Mouse (Mus musculus): ENCODE results near the gene Dohh. TPM values are rescaled to one million over a fixed set of nuclear protein-coding genes. Genes with fewer than 3 reads are reported as not detected.

The Dohh gene
- polyA plus RNA-seq, 1 experiment from 2014 or later, result 55.7 TPM

- ATAC-seq (ENCODE audit: insufficient number of reproducible peaks, low FRiP score, low TSS enrichment, low read depth) (no peak), DNase-seq (ENCODE audit: low spot score) (no peak)
- H3K36me3 ChIP-seq (ENCODE audit: control insufficient read depth, insufficient read depth, low read length), result peaks cover 6% of the 10 kb centered on the region; the same call in 1 of the 2 replicates
- H3K27ac ChIP-seq (replicated peaks; ENCODE audit: low read depth, low read length), result no peak within 1 kb of the TSS; the same call in none of the 2 replicates
- peaks cover 9% of the 10 kb centered on the region; the same call in 1 of the 2 replicates for H3K4me1 ChIP-seq (ENCODE audit: control insufficient read depth, insufficient read depth, low read length)
- peak within 1 kb of the TSS; percentile 40; the same call in 1 of the 2 replicates for H3K9ac ChIP-seq (ENCODE audit: low read length)
- H3K27me3 ChIP-seq (ENCODE audit: control insufficient read depth, insufficient read depth, low read length), result no peaks in the 10 kb centered on the region
- H3K4me3 ChIP-seq (ENCODE audit: low read depth, low read length), result peak within 1 kb of the TSS; percentile 17; the same call in 1 of the 2 replicates
- H3K4me2 ChIP-seq (ENCODE audit: low read depth, severe bottlenecking), result peak within 1 kb of the TSS; percentile 24
- WGBS, result 60% methylated on average over 14 of the region's 14 CpGs
- H3K9me3 ChIP-seq (ENCODE audit: control insufficient read depth, low read length), result no peaks in the 10 kb centered on the region
These were observed 8.6 kb downstream of the Dohh start, which contains the start of gene Smim24 for GRCm38 (mm10) chr10:81392781-81393185. Gene Smim24 (plus strand): TSS chr10:81393051.

GRCm38 (mm10) chr10:81393456-81394063 lies 9.3 kb downstream of the Dohh start:
- DNase-seq (ENCODE audit: low spot score) (no peak), ATAC-seq (ENCODE audit: insufficient number of reproducible peaks, low FRiP score, low TSS enrichment, low read depth) (no peak)
- peaks cover 4% of the 10 kb centered on the region; the same call in 1 of the 2 replicates for H3K36me3 ChIP-seq (ENCODE audit: control insufficient read depth, insufficient read depth, low read length)
- H3K9me3 ChIP-seq (ENCODE audit: control insufficient read depth, low read length), result no peaks in the 10 kb centered on the region
- peak overlapping the region; percentile 17; the same call in 1 of the 2 replicates for H3K4me3 ChIP-seq (ENCODE audit: low read depth, low read length)
- H3K4me1 ChIP-seq (ENCODE audit: control insufficient read depth, insufficient read depth, low read length), result peaks cover 10% of the 10 kb centered on the region; the same call in 1 of the 2 replicates
- 5% methylated on average over 19 of the region's 19 CpGs for WGBS
- no peaks in the 10 kb centered on the region for H3K27me3 ChIP-seq (ENCODE audit: control insufficient read depth, insufficient read depth, low read length)
- H3K27ac ChIP-seq (replicated peaks; ENCODE audit: low read depth, low read length), result no peak overlapping the region; the same call in 1 of the 2 replicates
- H3K9ac ChIP-seq (ENCODE audit: low read length), result peak overlapping the region; percentile 40; the same call in 1 of the 2 replicates
- H3K4me2 ChIP-seq (ENCODE audit: low read depth, severe bottlenecking), result peak overlapping the region; percentile 24

GRCm38 (mm10) chr10:81395127-81395526 lies 10.9 kb downstream of the Dohh start:
- no peak overlapping the region for H3K4me2 ChIP-seq (ENCODE audit: low read depth, severe bottlenecking)
- peaks cover 10% of the 10 kb centered on the region; the same call in 1 of the 2 replicates for H3K4me1 ChIP-seq (ENCODE audit: control insufficient read depth, insufficient read depth, low read length)
- WGBS, result 11% methylated on average over 5 of the region's 5 CpGs
- H3K36me3 ChIP-seq (ENCODE audit: control insufficient read depth, insufficient read depth, low read length), result peaks cover 8% of the 10 kb centered on the region; the same call in 1 of the 2 replicates
- no peak overlapping the region for H3K27ac ChIP-seq (replicated peaks; ENCODE audit: low read depth, low read length)
- no peaks in the 10 kb centered on the region; the same call in 1 of the 2 replicates for H3K27me3 ChIP-seq (ENCODE audit: control insufficient read depth, insufficient read depth, low read length)
- H3K9ac ChIP-seq (ENCODE audit: low read length), result no peak overlapping the region
- ATAC-seq (ENCODE audit: insufficient number of reproducible peaks, low FRiP score, low TSS enrichment, low read depth), result no peak
- no peaks in the 10 kb centered on the region for H3K9me3 ChIP-seq (ENCODE audit: control insufficient read depth, low read length)
- DNase-seq (ENCODE audit: low spot score), result peak; percentile 90
- H3K4me3 ChIP-seq (ENCODE audit: low read depth, low read length), result no peak overlapping the region

GRCm38 (mm10) chr10:81395865-81396264 lies 11.6 kb downstream of the Dohh start:
- Histone ChIP-seq H3K36me3 (ENCODE audit: control insufficient read depth, insufficient read depth, low read length) (peaks cover 11% of the 10 kb centered on the region; the same call in 1 of the 2 replicates), H3K9me3 (ENCODE audit: control insufficient read depth, low read length) (no peaks in the 10 kb centered on the region), H3K4me3 (ENCODE audit: low read depth, low read length) (no peak overlapping the region), H3K9ac (ENCODE audit: low read length) (no peak overlapping the region), H3K4me1 (ENCODE audit: control insufficient read depth, insufficient read depth, low read length) (peaks cover 14% of the 10 kb centered on the region), H3K27me3 (ENCODE audit: control insufficient read depth, insufficient read depth, low read length) (peaks cover 4% of the 10 kb centered on the region; the same call in 1 of the 2 replicates), H3K27ac (replicated peaks; ENCODE audit: low read depth, low read length) (no peak overlapping the region), H3K4me2 (ENCODE audit: low read depth, severe bottlenecking) (no peak overlapping the region)
- ATAC-seq (ENCODE audit: insufficient number of reproducible peaks, low FRiP score, low TSS enrichment, low read depth), result no peak
- WGBS, result 80% methylated on average over 4 of the region's 4 CpGs
- no peak for DNase-seq (ENCODE audit: low spot score)

- ATAC-seq (ENCODE audit: insufficient number of reproducible peaks, low FRiP score, low TSS enrichment, low read depth), result no peak
- Histone ChIP-seq H3K27ac (replicated peaks; ENCODE audit: low read depth, low read length) (no peak overlapping the region), H3K4me2 (ENCODE audit: low read depth, severe bottlenecking) (no peak overlapping the region), H3K9me3 (ENCODE audit: control insufficient read depth, low read length) (no peaks in the 10 kb centered on the region), H3K36me3 (ENCODE audit: control insufficient read depth, insufficient read depth, low read length) (peaks cover 11% of the 10 kb centered on the region; the same call in 1 of the 2 replicates), H3K9ac (ENCODE audit: low read length) (no peak overlapping the region), H3K4me3 (ENCODE audit: low read depth, low read length) (no peak overlapping the region), H3K27me3 (ENCODE audit: control insufficient read depth, insufficient read depth, low read length) (peaks cover 4% of the 10 kb centered on the region; the same call in 1 of the 2 replicates), H3K4me1 (ENCODE audit: control insufficient read depth, insufficient read depth, low read length) (peaks cover 19% of the 10 kb centered on the region)
- DNase-seq (ENCODE audit: low spot score), result no peak
- whole genome bisulfite sequencing, result 72% methylated on average over 5 of the region's 5 CpGs
These were observed 12.5 kb downstream of the Dohh start for GRCm38 (mm10) chr10:81396749-81397148.

- Histone ChIP-seq H3K4me3 (ENCODE audit: low read depth, low read length) (no peak overlapping the region), H3K27ac (replicated peaks; ENCODE audit: low read depth, low read length) (no peak overlapping the region), H3K27me3 (ENCODE audit: control insufficient read depth, insufficient read depth, low read length) (peaks cover 4% of the 10 kb centered on the region; the same call in 1 of the 2 replicates), H3K4me1 (ENCODE audit: control insufficient read depth, insufficient read depth, low read length) (peaks cover 31% of the 10 kb centered on the region), H3K9me3 (ENCODE audit: control insufficient read depth, low read length) (no peaks in the 10 kb centered on the region), H3K4me2 (ENCODE audit: low read depth, severe bottlenecking) (no peak overlapping the region), H3K9ac (ENCODE audit: low read length) (no peak overlapping the region), H3K36me3 (ENCODE audit: control insufficient read depth, insufficient read depth, low read length) (peaks cover 11% of the 10 kb centered on the region; the same call in 1 of the 2 replicates)
- WGBS, result 58% methylated on average over 5 of the region's 5 CpGs
- DNase-seq (ENCODE audit: low spot score) (no peak), ATAC-seq (ENCODE audit: insufficient number of reproducible peaks, low FRiP score, low TSS enrichment, low read depth) (no peak)
These were observed 15.1 kb downstream of the Dohh start for GRCm38 (mm10) chr10:81399296-81399695.

GRCm38 (mm10) chr10:81399798-81400308 lies 15.6 kb downstream of the Dohh start:
- H3K9me3 ChIP-seq (ENCODE audit: control insufficient read depth, low read length), result no peaks in the 10 kb centered on the region
- no peak overlapping the region for H3K27ac ChIP-seq (replicated peaks; ENCODE audit: low read depth, low read length)
- H3K4me3 ChIP-seq (ENCODE audit: low read depth, low read length), result no peak overlapping the region
- H3K27me3 ChIP-seq (ENCODE audit: control insufficient read depth, insufficient read depth, low read length), result peaks cover 4% of the 10 kb centered on the region; the same call in 1 of the 2 replicates
- H3K9ac ChIP-seq (ENCODE audit: low read length), result no peak overlapping the region
- H3K36me3 ChIP-seq (ENCODE audit: control insufficient read depth, insufficient read depth, low read length), result peaks cover 11% of the 10 kb centered on the region; the same call in 1 of the 2 replicates
- no peak overlapping the region for H3K4me2 ChIP-seq (ENCODE audit: low read depth, severe bottlenecking)
- H3K4me1 ChIP-seq (ENCODE audit: control insufficient read depth, insufficient read depth, low read length), result peaks cover 32% of the 10 kb centered on the region
- ATAC-seq (ENCODE audit: insufficient number of reproducible peaks, low FRiP score, low TSS enrichment, low read depth) (no peak), DNase-seq (ENCODE audit: low spot score) (no peak)
- 72% methylated on average over 18 of the region's 18 CpGs for WGBS

GRCm38 (mm10) chr10:81400371-81401204 lies 16.4 kb downstream of the Dohh start:
- Histone ChIP-seq H3K4me2 (ENCODE audit: low read depth, severe bottlenecking) (peak overlapping the region; percentile 24), H3K27me3 (ENCODE audit: control insufficient read depth, insufficient read depth, low read length) (peaks cover 4% of the 10 kb centered on the region; the same call in 1 of the 2 replicates), H3K9ac (ENCODE audit: low read length) (no peak overlapping the region; the same call in 1 of the 2 replicates), H3K9me3 (ENCODE audit: control insufficient read depth, low read length) (no peaks in the 10 kb centered on the region), H3K27ac (replicated peaks; ENCODE audit: low read depth, low read length) (0 out of 2 replicates have a peak overlapping the region, but pooled peaks have one; percentile 2), H3K4me3 (ENCODE audit: low read depth, low read length) (peak overlapping the region; percentile 1; the same call in 1 of the 2 replicates), H3K36me3 (ENCODE audit: control insufficient read depth, insufficient read depth, low read length) (peaks cover 13% of the 10 kb centered on the region; the same call in 1 of the 2 replicates), H3K4me1 (ENCODE audit: control insufficient read depth, insufficient read depth, low read length) (peaks cover 32% of the 10 kb centered on the region)
- ATAC-seq (ENCODE audit: insufficient number of reproducible peaks, low FRiP score, low TSS enrichment, low read depth) (no peak), DNase-seq (ENCODE audit: low spot score) (no peak)
- WGBS, result 49% methylated on average over 22 of the region's 22 CpGs

Data from limb, embryonic 11.5 days (tissue).